ENCODE assay signal across 10 mouse cellular contexts in genomic region chr15:32247281-32247680, GRCm38 (mm10). TPM values are rescaled to one million over a fixed set of nuclear protein-coding genes. Genes with fewer than 3 reads are reported as not detected.
DNase-seq lines count a peak whose midpoint lies in the region; ATAC-seq lines count a peak whose summit lies in the region.
"Had no signal": no experiment of that assay in that cellular context is flagged by ENCODE, and none has a peak within 500 bp of the region (broad histone marks: within the 10 kb centered on the region; RNA-seq: fewer than 3 reads in every experiment).

No protein-coding gene starts in this region.

- peaks cover 11% of the 10 kb centered on the region for H3K4me1 ChIP-seq in lung, embryonic 15.5 days
- peaks cover 20% of the 10 kb centered on the region for H3K4me1 ChIP-seq in forebrain, embryonic 12.5 days
- peaks cover 17% of the 10 kb centered on the region for H3K4me1 ChIP-seq in intestine, embryonic 14.5 days (replicated peaks; ENCODE audit: control insufficient read depth, insufficient read depth, low read length)

- no peak for ATAC-seq in lung, embryonic 15.5 days (ENCODE audit: borderline replicate concordance, extremely low read depth, low FRiP score, low TSS enrichment)
- no peak for ATAC-seq in forebrain, embryonic 12.5 days (ENCODE audit: low FRiP score)
- no peak for ATAC-seq in intestine, embryonic 14.5 days (replicated peaks; ENCODE audit: low FRiP score, low TSS enrichment, low read depth)

- no peaks in the 10 kb centered on the region for H3K9me3 ChIP-seq in lung, embryonic 15.5 days
- no peaks in the 10 kb centered on the region for H3K9me3 ChIP-seq in forebrain, embryonic 12.5 days
- no peaks in the 10 kb centered on the region for H3K9me3 ChIP-seq in intestine, embryonic 14.5 days (ENCODE audit: control insufficient read depth, low read length)

- no peaks in the 10 kb centered on the region for H3K36me3 ChIP-seq in lung, embryonic 15.5 days
- H3K36me3 ChIP-seq in forebrain, embryonic 12.5 days (replicated peaks): no peaks in the 10 kb centered on the region
- H3K36me3 ChIP-seq in intestine, embryonic 14.5 days (ENCODE audit: control insufficient read depth, insufficient read depth, low read length): no peaks in the 10 kb centered on the region

- H3K4me3 ChIP-seq in lung, embryonic 15.5 days: peak overlapping the region; percentile 62
- peak overlapping the region; percentile 62 for H3K4me3 ChIP-seq in forebrain, embryonic 12.5 days (replicated peaks)
- H3K4me3 ChIP-seq in intestine, embryonic 14.5 days (ENCODE audit: low read depth, low read length): peak overlapping the region; percentile 71

- no peak overlapping the region for H3K9ac ChIP-seq in lung, embryonic 15.5 days
- no peak overlapping the region for H3K9ac ChIP-seq in forebrain, embryonic 12.5 days
- peak overlapping the region; percentile 55; the same call in 1 of the 2 replicates for H3K9ac ChIP-seq in intestine, embryonic 14.5 days (ENCODE audit: low read length)

- H3K27ac ChIP-seq in lung, embryonic 15.5 days: no peak overlapping the region; the same call in 1 of the 2 replicates
- no peak overlapping the region for H3K27ac ChIP-seq in forebrain, embryonic 12.5 days
- peak overlapping the region; percentile 62; the same call in 1 of the 2 replicates for H3K27ac ChIP-seq in intestine, embryonic 14.5 days (ENCODE audit: low read depth)

- DNase-seq in lung, postnatal 10 days: no peak
- DNase-seq in intestine, embryonic 14.5 days (ENCODE audit: low spot score): no peak
- DNase-seq in retina, embryonic 14.5 days (ENCODE audit: low spot score): peak; percentile 14
- DNase-seq in ovary, postnatal 10 days (ENCODE audit: low spot score): no peak
- no peak for DNase-seq in layer of hippocampus, postnatal 10 days (ENCODE audit: low spot score in 2 of 2)
- DNase-seq in adrenal gland, adult 18-20 months (ENCODE audit: low spot score in 2 of 2): no peak

- 43% methylated on average over 5 of the region's 5 CpGs for WGBS in lung, embryonic 15.5 days
- 49% methylated on average over 5 of the region's 5 CpGs for WGBS in forebrain, embryonic 12.5 days
- 47% methylated on average over 5 of the region's 5 CpGs for WGBS in intestine, embryonic 14.5 days

- H3K4me2 ChIP-seq in lung, embryonic 15.5 days: peak overlapping the region; percentile 97
- peak overlapping the region; percentile 99 for H3K4me2 ChIP-seq in forebrain, embryonic 12.5 days
- H3K4me2 ChIP-seq in intestine, embryonic 14.5 days (ENCODE audit: low read length): peak overlapping the region; percentile 89

- no peaks in the 10 kb centered on the region for H3K27me3 ChIP-seq in lung, embryonic 15.5 days
- H3K27me3 ChIP-seq in forebrain, embryonic 12.5 days: no peaks in the 10 kb centered on the region
- H3K27me3 ChIP-seq in intestine, embryonic 14.5 days (replicated peaks; ENCODE audit: control insufficient read depth, insufficient read depth, low read length): no peaks in the 10 kb centered on the region

RNA-seq across cellular contexts. Expression of gene Sema5a, which starts 2.7 kb away (rescaled TPM):
- polyA plus RNA-seq in lung, embryonic 15.5 days (2015; fragmentation: Nextera tagmentation; extraction: Ambion mirVana): 12.1 and 13.4 TPM in 2 replicates
- 20.7 and 20.8 TPM in 2 replicates for polyA plus RNA-seq in forebrain, embryonic 12.5 days (2016; fragmentation: Nextera tagmentation; extraction: Ambion mirVana)
- polyA plus RNA-seq in intestine, embryonic 14.5 days (2014; fragmentation: Nextera tagmentation; extraction: Ambion mirVana): 24.8 and 24.9 TPM in 2 replicates
- total RNA-seq in layer of hippocampus, postnatal 10 days (2021): 10 to 100 TPM; 77.2 to 82.2 TPM
- 10 to 100 TPM; 13.3 to 13.6 TPM for total RNA-seq in adrenal gland, adult 18-20 months (2021)
- total RNA-seq: common myeloid progenitor, adult 5-6 weeks; MEL had no signal
